Mouse (Mus musculus): ENCODE measurements around the gene Mtor. TPM values are rescaled to one million over a fixed set of nuclear protein-coding genes. Genes with fewer than 3 reads are reported as not detected.

The Mtor gene
- polyA plus RNA-seq, 1 experiment from 2014 or later: 24.2 TPM

- ATAC-seq: no peak
- H3K36me3 ChIP-seq (ENCODE audit: control insufficient read depth, insufficient read depth): peaks cover 21% of the 10 kb centered on the region
- peaks cover 25% of the 10 kb centered on the region for H3K4me1 ChIP-seq (replicated peaks; ENCODE audit: control insufficient read depth, insufficient read depth, low read length)
- H3K27ac ChIP-seq (ENCODE audit: low read length): peak overlapping the region; percentile 79; the same call in 1 of the 2 replicates
- WGBS: 93% methylated on average over 6 of the region's 6 CpGs
- H3K4me3 ChIP-seq (replicated peaks; ENCODE audit: low read length): no peak overlapping the region
- no peaks in the 10 kb centered on the region for H3K27me3 ChIP-seq (replicated peaks; ENCODE audit: control insufficient read depth, insufficient read depth, low read length)
- no peak overlapping the region for H3K9ac ChIP-seq (replicated peaks; ENCODE audit: low read depth, low read length)
- H3K4me2 ChIP-seq (ENCODE audit: low read length): no peak overlapping the region
- no peaks in the 10 kb centered on the region for H3K9me3 ChIP-seq (ENCODE audit: control insufficient read depth, low read length)
Measured at GRCm38 (mm10) chr4:148495160-148495559, 46.7 kb downstream of the Mtor start.

GRCm38 (mm10) chr4:148495874-148496689 lies 47.7 kb downstream of the Mtor start:
- H3K27ac ChIP-seq (ENCODE audit: low read length): peak overlapping the region; percentile 79
- no peaks in the 10 kb centered on the region for H3K27me3 ChIP-seq (replicated peaks; ENCODE audit: control insufficient read depth, insufficient read depth, low read length)
- H3K9ac ChIP-seq (replicated peaks; ENCODE audit: low read depth, low read length): no peak overlapping the region
- 59% methylated on average over 25 of the region's 25 CpGs for WGBS
- peaks cover 21% of the 10 kb centered on the region for H3K36me3 ChIP-seq (ENCODE audit: control insufficient read depth, insufficient read depth)
- H3K4me1 ChIP-seq (replicated peaks; ENCODE audit: control insufficient read depth, insufficient read depth, low read length): peaks cover 21% of the 10 kb centered on the region
- no peak overlapping the region for H3K4me2 ChIP-seq (ENCODE audit: low read length)
- no peaks in the 10 kb centered on the region for H3K9me3 ChIP-seq (ENCODE audit: control insufficient read depth, low read length)
- no peak overlapping the region for H3K4me3 ChIP-seq (replicated peaks; ENCODE audit: low read length)
- ATAC-seq: peak; percentile 86

GRCm38 (mm10) chr4:148500410-148500867 lies 52.0 kb downstream of the Mtor start, which contains the start of gene Angptl7:
Gene Angptl7 (minus strand): TSS chr4:148500460.
- Histone ChIP-seq H3K4me2 (ENCODE audit: low read length) (no peak within 1 kb of the TSS), H3K9me3 (ENCODE audit: control insufficient read depth, low read length) (no peaks in the 10 kb centered on the region), H3K27me3 (replicated peaks; ENCODE audit: control insufficient read depth, insufficient read depth, low read length) (no peaks in the 10 kb centered on the region), H3K4me3 (replicated peaks; ENCODE audit: low read length) (no peak within 1 kb of the TSS), H3K36me3 (ENCODE audit: control insufficient read depth, insufficient read depth) (peaks cover 10% of the 10 kb centered on the region), H3K4me1 (replicated peaks; ENCODE audit: control insufficient read depth, insufficient read depth, low read length) (peaks cover 27% of the 10 kb centered on the region), H3K27ac (ENCODE audit: low read length) (no peak within 1 kb of the TSS), H3K9ac (replicated peaks; ENCODE audit: low read depth, low read length) (no peak within 1 kb of the TSS)
- no peak for ATAC-seq
- WGBS: 71% methylated on average over 4 of the region's 4 CpGs

GRCm38 (mm10) chr4:148504497-148504959 lies 56.1 kb downstream of the Mtor start:
- 43% methylated on average over 8 of the region's 8 CpGs for WGBS
- Histone ChIP-seq H3K4me3 (replicated peaks; ENCODE audit: low read length) (no peak overlapping the region), H3K27ac (ENCODE audit: low read length) (peak overlapping the region; percentile 75), H3K4me2 (ENCODE audit: low read length) (no peak overlapping the region), H3K9ac (replicated peaks; ENCODE audit: low read depth, low read length) (no peak overlapping the region), H3K36me3 (ENCODE audit: control insufficient read depth, insufficient read depth) (peaks cover 16% of the 10 kb centered on the region), H3K9me3 (ENCODE audit: control insufficient read depth, low read length) (no peaks in the 10 kb centered on the region), H3K27me3 (replicated peaks; ENCODE audit: control insufficient read depth, insufficient read depth, low read length) (no peaks in the 10 kb centered on the region), H3K4me1 (replicated peaks; ENCODE audit: control insufficient read depth, insufficient read depth, low read length) (peaks cover 16% of the 10 kb centered on the region)
- peak; percentile 91 for ATAC-seq

GRCm38 (mm10) chr4:148507585-148507984 lies 59.2 kb downstream of the Mtor start:
- Histone ChIP-seq H3K27ac (ENCODE audit: low read length) (no peak overlapping the region), H3K4me1 (replicated peaks; ENCODE audit: control insufficient read depth, insufficient read depth, low read length) (peaks cover 16% of the 10 kb centered on the region), H3K27me3 (replicated peaks; ENCODE audit: control insufficient read depth, insufficient read depth, low read length) (no peaks in the 10 kb centered on the region), H3K9ac (replicated peaks; ENCODE audit: low read depth, low read length) (no peak overlapping the region), H3K36me3 (ENCODE audit: control insufficient read depth, insufficient read depth) (peaks cover 11% of the 10 kb centered on the region), H3K9me3 (ENCODE audit: control insufficient read depth, low read length) (no peaks in the 10 kb centered on the region), H3K4me3 (replicated peaks; ENCODE audit: low read length) (no peak overlapping the region), H3K4me2 (ENCODE audit: low read length) (no peak overlapping the region)
- 77% methylated on average over 5 of the region's 5 CpGs for WGBS
- no peak for ATAC-seq

GRCm38 (mm10) chr4:148508084-148508849 lies 59.9 kb downstream of the Mtor start:
- Histone ChIP-seq H3K27ac (ENCODE audit: low read length) (no peak overlapping the region), H3K4me3 (replicated peaks; ENCODE audit: low read length) (no peak overlapping the region), H3K4me1 (replicated peaks; ENCODE audit: control insufficient read depth, insufficient read depth, low read length) (peaks cover 16% of the 10 kb centered on the region), H3K9me3 (ENCODE audit: control insufficient read depth, low read length) (no peaks in the 10 kb centered on the region), H3K4me2 (ENCODE audit: low read length) (no peak overlapping the region), H3K36me3 (ENCODE audit: control insufficient read depth, insufficient read depth) (peaks cover 8% of the 10 kb centered on the region), H3K27me3 (replicated peaks; ENCODE audit: control insufficient read depth, insufficient read depth, low read length) (no peaks in the 10 kb centered on the region), H3K9ac (replicated peaks; ENCODE audit: low read depth, low read length) (no peak overlapping the region)
- ATAC-seq: no peak
- WGBS: 93% methylated on average over 14 of the region's 14 CpGs

GRCm38 (mm10) chr4:148509450-148510084 lies 61.2 kb downstream of the Mtor start:
- Histone ChIP-seq H3K4me3 (replicated peaks; ENCODE audit: low read length) (no peak overlapping the region), H3K9ac (replicated peaks; ENCODE audit: low read depth, low read length) (no peak overlapping the region), H3K4me1 (replicated peaks; ENCODE audit: control insufficient read depth, insufficient read depth, low read length) (peaks cover 4% of the 10 kb centered on the region), H3K4me2 (ENCODE audit: low read length) (no peak overlapping the region), H3K27ac (ENCODE audit: low read length) (no peak overlapping the region), H3K9me3 (ENCODE audit: control insufficient read depth, low read length) (no peaks in the 10 kb centered on the region), H3K27me3 (replicated peaks; ENCODE audit: control insufficient read depth, insufficient read depth, low read length) (no peaks in the 10 kb centered on the region), H3K36me3 (ENCODE audit: control insufficient read depth, insufficient read depth) (peaks cover 11% of the 10 kb centered on the region)
- 91% methylated on average over 8 of the region's 8 CpGs for WGBS
- ATAC-seq: no peak

GRCm38 (mm10) chr4:148510691-148511090 lies 62.3 kb downstream of the Mtor start:
- Histone ChIP-seq H3K36me3 (ENCODE audit: control insufficient read depth, insufficient read depth) (peaks cover 21% of the 10 kb centered on the region), H3K4me3 (replicated peaks; ENCODE audit: low read length) (no peak overlapping the region), H3K27ac (ENCODE audit: low read length) (no peak overlapping the region), H3K4me1 (replicated peaks; ENCODE audit: control insufficient read depth, insufficient read depth, low read length) (no peaks in the 10 kb centered on the region), H3K4me2 (ENCODE audit: low read length) (no peak overlapping the region), H3K9ac (replicated peaks; ENCODE audit: low read depth, low read length) (no peak overlapping the region), H3K27me3 (replicated peaks; ENCODE audit: control insufficient read depth, insufficient read depth, low read length) (no peaks in the 10 kb centered on the region), H3K9me3 (ENCODE audit: control insufficient read depth, low read length) (no peaks in the 10 kb centered on the region)
- 93% methylated on average over 4 of the region's 4 CpGs for WGBS
- ATAC-seq: no peak

- Histone ChIP-seq H3K27me3 (replicated peaks; ENCODE audit: control insufficient read depth, insufficient read depth, low read length) (no peaks in the 10 kb centered on the region), H3K4me1 (replicated peaks; ENCODE audit: control insufficient read depth, insufficient read depth, low read length) (no peaks in the 10 kb centered on the region), H3K9me3 (ENCODE audit: control insufficient read depth, low read length) (no peaks in the 10 kb centered on the region), H3K4me3 (replicated peaks; ENCODE audit: low read length) (no peak overlapping the region), H3K27ac (ENCODE audit: low read length) (no peak overlapping the region), H3K36me3 (ENCODE audit: control insufficient read depth, insufficient read depth) (peaks cover 24% of the 10 kb centered on the region), H3K9ac (replicated peaks; ENCODE audit: low read depth, low read length) (no peak overlapping the region), H3K4me2 (ENCODE audit: low read length) (no peak overlapping the region)
- WGBS: 97% methylated on average over 4 of the region's 4 CpGs
- no peak for ATAC-seq
Measured at GRCm38 (mm10) chr4:148511334-148511733, 62.9 kb downstream of the Mtor start.

Data from forebrain, embryonic 16.5 days (tissue).